Mouse (Mus musculus): ENCODE data around the gene Clvs2.
A peak's percentile ranks its signal among the peaks of the same experiment; 100 is the strongest.

The Clvs2 gene

GRCm38 (mm10) chr10:33624131-33624879, at the start of gene Clvs2:
Gene Clvs2 (minus strand): TSS chr10:33624769.
- DNase-seq (ENCODE audit: low spot score in 2 of 2): peak in 1 of 2 experiments; percentile 10

- DNase-seq (ENCODE audit: low spot score in 2 of 2): no peak
These were observed 28.6 kb upstream of the Clvs2 start for GRCm38 (mm10) chr10:33653142-33653541.

- no peak for DNase-seq (ENCODE audit: low spot score in 2 of 2)
These were observed 985 bp downstream of the Clvs2 start for GRCm38 (mm10) chr10:33623577-33623991.

- no peak for DNase-seq (ENCODE audit: low spot score in 2 of 2)
These were observed 1.9 kb downstream of the Clvs2 start for GRCm38 (mm10) chr10:33622700-33623099.

- no peak for DNase-seq (ENCODE audit: low spot score in 2 of 2)
These were observed 8.4 kb downstream of the Clvs2 start for GRCm38 (mm10) chr10:33616207-33616606.

GRCm38 (mm10) chr10:33613197-33613596, 11.4 kb downstream of the Clvs2 start:
- DNase-seq (ENCODE audit: low spot score in 2 of 2): no peak

- DNase-seq (ENCODE audit: low spot score in 2 of 2): peak in 1 of 2 experiments; percentile 0
These were observed 31.8 kb downstream of the Clvs2 start for GRCm38 (mm10) chr10:33592732-33593131.

GRCm38 (mm10) chr10:33588800-33589199, 35.8 kb downstream of the Clvs2 start:
- DNase-seq (ENCODE audit: low spot score in 2 of 2): no peak

GRCm38 (mm10) chr10:33587118-33587517, 37.5 kb downstream of the Clvs2 start:
- no peak for DNase-seq (ENCODE audit: low spot score in 2 of 2)

- no peak for DNase-seq (ENCODE audit: low spot score in 2 of 2)
These were observed 66.5 kb downstream of the Clvs2 start for GRCm38 (mm10) chr10:33558081-33558480.

GRCm38 (mm10) chr10:33540331-33540730, 84.2 kb downstream of the Clvs2 start:
- DNase-seq (ENCODE audit: low spot score in 2 of 2): no peak

All from spleen, postnatal 14 days (tissue).